Mouse (Mus musculus) thymus, postnatal 10 days (tissue): Measurements from ENCODE around the gene Tnik.

Experiments used
- DNase-seq, 2 experiments: peaks; one replicate each; pipeline ENCODE4 v3.0.0; 2021; ENCODE audit warnings: low spot score in 2 of 2

Gene Tnik

DNA sequence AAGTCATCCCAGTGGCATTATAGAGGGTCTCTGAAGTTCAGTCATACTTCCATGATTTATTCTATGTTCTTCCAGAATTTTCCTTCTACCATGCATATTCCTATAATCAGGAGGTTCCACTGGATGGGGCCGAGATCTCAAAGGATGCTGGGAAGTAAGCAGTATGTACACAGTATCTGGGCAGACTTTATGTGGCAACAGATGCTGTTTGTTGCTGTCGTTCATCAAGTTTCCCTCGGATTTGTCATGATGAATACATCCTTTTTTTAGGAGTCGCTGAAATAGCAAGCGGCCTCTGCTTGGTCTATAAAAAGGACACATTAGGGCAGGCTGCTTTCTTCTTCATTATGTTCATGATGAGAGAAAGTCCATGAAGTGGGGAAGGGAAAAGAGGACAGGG is 349.3 kb downstream of the Tnik start:
- no peak for DNase-seq

GRCm38 (mm10) chr3:28616386-28616785 is 353.4 kb downstream of the Tnik start:
- DNase-seq = no peak

DNA sequence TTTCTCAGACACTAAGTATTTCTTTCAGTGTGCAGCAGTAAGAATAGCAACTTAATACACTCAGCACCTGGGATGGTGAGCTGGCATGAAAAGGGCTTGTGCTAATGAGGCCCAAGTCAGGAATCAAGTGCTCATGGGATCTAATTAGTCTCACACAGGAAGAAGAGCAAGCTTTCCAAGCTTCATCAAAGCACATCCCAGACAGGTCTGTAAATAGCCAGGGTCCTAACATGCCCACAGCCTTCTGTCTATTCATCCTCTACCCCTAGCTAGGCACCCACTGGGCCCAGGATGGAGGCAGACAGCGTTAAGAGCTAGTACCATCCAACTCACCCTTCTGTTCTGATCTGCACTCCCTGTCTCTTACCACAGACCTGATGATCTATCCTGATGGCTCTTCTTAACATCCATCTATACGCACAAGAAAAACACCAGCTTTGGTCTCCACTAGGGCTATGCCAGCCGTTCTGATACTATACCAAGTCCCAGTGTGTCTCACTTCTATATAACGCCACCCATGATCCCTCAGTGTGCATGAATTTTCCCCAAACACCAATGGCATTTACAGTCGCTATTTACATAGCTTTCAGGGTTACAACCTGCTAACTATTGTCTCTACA is 354.1 kb downstream of the Tnik start:
- DNase-seq = no peak

- DNase-seq = no peak
These were observed 358.8 kb downstream of the Tnik start for GRCm38 (mm10) chr3:28621792-28622191.

DNA sequence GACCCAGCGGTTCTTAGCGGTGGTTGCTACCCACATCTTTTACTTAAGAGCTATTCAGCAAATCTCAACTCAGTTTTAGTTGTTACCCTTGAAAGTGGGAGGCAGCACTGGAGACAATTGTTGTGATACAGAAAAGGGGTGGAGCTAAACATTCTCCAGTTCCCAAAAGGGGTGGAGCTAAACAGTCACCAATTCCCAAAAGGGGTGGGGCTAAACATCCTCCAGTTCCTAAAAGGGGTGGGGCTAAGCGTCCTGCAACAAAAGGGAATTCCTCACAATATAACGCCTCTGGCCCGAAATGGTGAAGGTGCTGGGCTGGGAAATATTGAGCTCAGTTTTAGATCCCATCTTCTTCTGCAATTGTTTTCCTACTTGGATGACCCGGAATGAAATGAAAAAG is 363.8 kb downstream of the Tnik start:
- no peak for DNase-seq

DNA sequence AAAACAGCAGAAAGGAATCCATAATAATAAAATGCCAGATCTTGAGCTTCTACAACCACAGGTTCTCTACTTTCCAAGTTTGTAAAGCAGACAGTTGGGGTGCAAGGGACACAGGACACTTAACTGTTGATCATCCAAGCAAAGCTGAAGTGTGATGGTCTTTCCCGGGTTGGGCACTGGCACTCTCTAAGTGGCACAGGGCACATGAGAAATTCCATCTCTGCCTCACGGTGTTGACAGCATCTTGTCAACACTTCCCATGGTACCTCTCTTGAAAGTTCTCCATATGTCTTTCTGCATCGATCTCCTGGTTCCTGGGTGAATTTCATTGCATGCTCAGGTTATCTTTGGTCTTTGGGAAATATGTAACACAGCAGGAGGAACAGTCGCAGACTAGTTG is 373.8 kb downstream of the Tnik start:
- DNase-seq = no peak

- DNase-seq = no peak
These were observed 375.9 kb downstream of the Tnik start for GRCm38 (mm10) chr3:28638957-28639356.

DNA sequence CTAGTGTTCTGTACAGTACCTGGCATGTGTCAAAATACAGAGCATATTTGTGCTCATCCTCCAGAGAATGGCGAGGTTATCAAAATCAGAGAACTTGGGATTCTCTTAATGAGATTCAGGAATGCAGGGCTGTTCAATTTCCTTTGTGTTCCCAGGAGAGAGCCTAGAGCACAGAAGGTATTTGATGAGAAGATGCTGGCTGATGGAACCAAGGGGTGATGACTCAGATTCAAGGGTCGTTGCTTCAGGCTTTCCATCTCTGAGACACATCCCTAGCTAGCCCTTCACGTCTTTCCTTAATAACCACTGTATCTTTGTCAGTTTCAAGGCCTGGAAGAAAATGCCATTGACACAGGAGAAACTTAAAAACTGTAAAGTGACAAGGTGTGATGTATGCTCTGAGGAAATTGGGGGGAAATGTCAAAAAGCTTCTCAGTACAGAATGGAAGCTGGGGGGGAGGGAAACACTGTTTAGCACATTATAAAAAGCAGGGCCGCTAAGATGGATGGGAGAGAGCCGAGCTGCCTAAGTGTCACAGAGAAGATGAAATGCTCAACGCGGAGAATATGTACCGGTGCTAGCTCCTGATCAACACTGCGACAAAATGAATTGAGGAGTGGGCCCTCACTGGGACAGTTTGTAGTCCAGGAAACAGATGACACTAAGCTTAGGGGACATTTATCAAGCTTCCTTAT is 380.4 kb downstream of the Tnik start:
- no peak for DNase-seq

- DNase-seq = no peak
These were observed 389.6 kb downstream of the Tnik start for GRCm38 (mm10) chr3:28652574-28652973.

DNA sequence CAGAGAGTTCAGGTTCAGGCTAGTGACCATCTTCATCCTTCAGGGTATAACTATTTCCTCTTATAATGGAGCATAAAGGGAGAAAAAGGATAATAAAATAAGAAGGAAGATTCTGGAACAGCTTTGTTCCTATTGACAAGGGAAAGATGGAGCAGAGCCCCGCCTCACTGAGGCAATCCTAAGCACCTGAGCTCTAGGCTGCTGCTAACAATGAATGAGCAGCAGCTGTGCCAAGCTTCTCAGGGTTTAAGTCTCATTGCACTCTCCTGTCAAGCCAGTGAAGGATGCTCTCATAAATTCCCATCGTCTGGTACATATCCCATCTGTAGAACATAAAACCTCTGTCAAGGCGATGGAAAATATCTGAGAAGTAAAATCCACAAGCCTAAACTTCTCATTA is 390.0 kb downstream of the Tnik start:
- no peak for DNase-seq

DNA sequence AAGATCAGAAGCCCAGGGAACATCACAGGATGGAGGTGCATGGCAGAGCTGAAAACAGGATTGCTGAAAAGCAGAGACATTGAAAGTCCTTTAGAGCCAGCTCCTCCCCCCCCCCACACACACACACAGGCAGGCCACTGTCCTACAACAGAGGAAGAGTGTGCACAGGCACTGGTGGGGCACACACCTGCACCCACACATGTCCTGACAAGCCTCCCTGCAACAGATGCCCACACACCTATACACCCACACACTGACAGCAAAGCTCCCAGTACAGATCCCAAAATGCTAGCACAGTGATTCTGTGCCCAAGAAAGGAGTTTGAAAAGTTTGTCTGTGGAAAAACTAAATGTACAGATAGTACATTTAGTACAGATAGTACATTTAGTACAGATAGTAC is 391.7 kb downstream of the Tnik start:
- DNase-seq = no peak

- DNase-seq = no peak
These were observed 395.3 kb downstream of the Tnik start for GRCm38 (mm10) chr3:28658349-28658748.

GRCm38 (mm10) chr3:28680851-28681250 is 417.8 kb downstream of the Tnik start:
- DNase-seq = no peak

DNA sequence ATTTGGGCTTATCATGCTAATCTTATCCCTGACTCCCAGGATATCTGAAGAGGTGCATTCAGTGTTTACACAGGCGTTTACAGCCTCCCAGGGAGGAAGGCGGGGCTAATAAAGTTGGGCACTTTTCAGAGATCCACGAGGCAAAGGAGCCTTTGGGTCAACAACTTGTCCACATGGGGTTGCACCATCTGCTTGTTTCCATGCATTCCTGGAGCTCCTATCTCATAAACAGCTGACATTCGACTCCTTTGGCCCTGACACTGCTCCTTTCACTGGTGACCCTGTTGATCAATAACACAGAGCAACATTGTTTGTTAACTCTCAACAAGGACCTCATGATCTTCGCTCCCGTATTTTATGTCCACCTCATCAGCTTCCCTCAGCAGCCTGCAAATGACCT is 418.9 kb downstream of the Tnik start:
- no peak for DNase-seq

DNA sequence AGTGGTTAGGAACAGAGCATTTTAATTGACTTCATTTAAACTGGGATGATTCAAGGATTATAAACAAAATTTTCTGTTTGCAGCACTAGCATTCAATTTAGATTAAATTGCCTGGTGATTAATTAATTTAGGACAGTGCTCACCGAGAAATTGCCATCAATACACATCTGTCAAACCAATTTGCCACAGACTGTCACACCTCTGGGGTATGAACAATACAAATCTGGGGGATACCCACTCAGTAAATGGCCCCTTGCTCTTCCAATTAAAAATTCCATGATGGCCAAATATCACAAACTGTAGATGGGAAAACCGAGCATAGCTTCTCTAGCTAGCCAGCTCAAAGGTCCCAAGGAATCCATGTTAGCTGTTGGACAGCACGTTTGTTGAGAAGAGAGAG is 419.4 kb downstream of the Tnik start:
- no peak for DNase-seq

DNA sequence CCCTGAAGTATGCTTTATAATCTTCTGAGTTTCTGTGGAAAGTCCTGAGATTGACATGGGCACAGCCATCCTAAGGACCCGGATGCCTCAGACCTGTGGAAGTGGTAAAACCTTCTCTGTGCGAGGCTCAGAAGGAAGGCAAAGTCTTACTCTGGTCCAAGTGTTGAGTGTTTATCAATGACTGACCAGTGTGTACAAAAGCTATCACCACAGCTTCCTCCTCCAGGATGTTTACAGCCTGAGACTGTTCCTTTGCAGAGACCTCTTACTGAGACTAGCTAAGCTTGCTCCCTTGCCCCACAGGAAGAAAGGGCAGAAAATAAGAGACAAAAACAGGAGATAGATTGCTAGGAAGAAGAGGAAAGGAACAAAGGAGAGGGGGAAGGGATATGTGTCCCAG is 422.5 kb downstream of the Tnik start:
- DNase-seq = no peak

- no peak for DNase-seq
These were observed 431.8 kb downstream of the Tnik start for GRCm38 (mm10) chr3:28694811-28695210.

GRCm38 (mm10) chr3:28695608-28696007 is 432.6 kb downstream of the Tnik start:
- no peak for DNase-seq

GRCm38 (mm10) chr3:28696162-28696561 is 433.1 kb downstream of the Tnik start:
- no peak for DNase-seq

GRCm38 (mm10) chr3:28697797-28698196 is 434.8 kb downstream of the Tnik start, which contains the start of gene Slc2a2:
Gene Slc2a2 (plus strand): TSS chr3:28697903.
- DNase-seq = no peak

DNA sequence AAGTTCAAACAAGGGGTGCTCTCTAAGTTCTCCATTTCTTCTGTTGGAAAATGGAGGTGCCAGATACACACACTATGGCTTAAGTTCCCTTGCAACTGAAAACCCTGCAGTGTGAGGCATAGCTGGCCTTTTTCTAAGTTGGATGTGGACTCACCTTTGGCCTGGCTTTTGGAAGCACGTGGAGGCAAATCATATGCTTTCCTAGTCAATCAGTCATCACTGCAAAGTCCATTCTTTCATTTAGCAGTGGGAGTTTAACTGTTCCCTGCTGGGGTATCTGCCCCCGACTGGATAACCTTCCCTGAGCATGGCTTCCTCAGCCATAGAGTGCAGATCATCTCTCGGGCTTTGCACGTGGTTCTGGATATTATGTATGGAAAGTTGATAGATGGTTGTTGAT is 436.6 kb downstream of the Tnik start:
- DNase-seq = no peak

DNA sequence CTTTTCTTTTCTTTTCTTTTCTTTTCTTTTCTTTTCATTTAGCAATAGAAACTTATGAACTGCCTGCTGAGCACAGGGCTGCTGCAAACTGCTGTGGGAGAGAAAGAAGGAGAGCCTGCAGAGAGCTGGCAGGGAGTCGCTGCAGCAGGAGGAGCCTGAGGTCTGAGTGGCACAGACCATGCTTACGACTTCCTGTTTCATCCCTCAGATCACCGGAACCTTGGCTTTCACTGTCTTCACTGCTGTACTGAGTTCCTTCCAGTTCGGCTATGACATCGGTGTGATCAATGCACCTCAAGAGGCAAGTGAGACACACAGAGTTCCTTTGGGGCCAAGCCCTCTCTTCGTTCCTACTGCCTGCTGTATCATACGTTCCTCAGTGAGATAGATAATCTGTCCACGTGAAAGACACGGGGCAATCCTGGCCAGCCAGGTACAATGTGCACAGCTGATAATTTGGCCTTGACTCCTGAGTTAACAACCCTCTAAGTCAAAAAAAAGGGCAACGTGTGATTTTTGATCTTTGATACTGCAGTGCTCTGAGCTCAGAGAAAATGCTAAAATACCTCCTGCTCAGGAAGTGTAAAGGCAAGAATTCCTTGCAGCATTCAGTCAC is 442.6 kb downstream of the Tnik start:
- no peak for DNase-seq

GRCm38 (mm10) chr3:28706736-28707135 is 443.7 kb downstream of the Tnik start:
- DNase-seq = no peak
